Mouse (Mus musculus) cerebellum, postnatal 14 days (tissue): ENCODE data around the gene Slc25a17.
A peak's percentile ranks its signal among the peaks of the same experiment; 100 is the strongest.

Source experiments
- DNase-seq, 2 experiments: peaks; one replicate each; pipeline ENCODE4 v3.0.0; 2021; ENCODE audit warnings: mixed read lengths in 2 of 2

Gene Slc25a17

GRCm38 (mm10) chr15:81360345-81361021, at the start of gene Slc25a17:
TSS of gene Slc25a17 (minus strand) at chr15:81360812.
- DNase-seq = peak; percentile 94 to 97

- no peak for DNase-seq
Measured at GRCm38 (mm10) chr15:81408199-81408598, 47.6 kb upstream of the Slc25a17 start, which contains the start of gene Dnajb7. TSS of gene Dnajb7 (minus strand) at chr15:81408299.

GRCm38 (mm10) chr15:81405008-81405407, 44.4 kb upstream of the Slc25a17 start:
- DNase-seq = no peak

- DNase-seq = peak; percentile 99
Measured at GRCm38 (mm10) chr15:81399638-81400315, 39.2 kb upstream of the Slc25a17 start, which contains the start of the genes St13 and Xpnpep3. TSS of gene St13 (minus strand) at chr15:81400077. TSS of gene Xpnpep3 (plus strand) at chr15:81400138.

- DNase-seq = no peak
Measured at GRCm38 (mm10) chr15:81399297-81399637, 38.7 kb upstream of the Slc25a17 start.

- DNase-seq = no peak
Measured at GRCm38 (mm10) chr15:81398189-81398588, 37.6 kb upstream of the Slc25a17 start.

- DNase-seq = no peak
Measured at GRCm38 (mm10) chr15:81394211-81394915, 33.8 kb upstream of the Slc25a17 start.

GRCm38 (mm10) chr15:81392997-81393396, 32.4 kb upstream of the Slc25a17 start:
- DNase-seq = peak; percentile 52 to 59

- no peak for DNase-seq
Measured at GRCm38 (mm10) chr15:81386327-81386726, 25.7 kb upstream of the Slc25a17 start.

- no peak for DNase-seq
Measured at GRCm38 (mm10) chr15:81378845-81379244, 18.2 kb upstream of the Slc25a17 start.

GRCm38 (mm10) chr15:81374621-81375020, 14.0 kb upstream of the Slc25a17 start:
- no peak for DNase-seq

- DNase-seq = no peak
Measured at GRCm38 (mm10) chr15:81370356-81370755, 9.7 kb upstream of the Slc25a17 start.

- no peak for DNase-seq
Measured at GRCm38 (mm10) chr15:81368601-81369000, 8.0 kb upstream of the Slc25a17 start.

GRCm38 (mm10) chr15:81366241-81366640, 5.6 kb upstream of the Slc25a17 start:
- DNase-seq = no peak

- no peak for DNase-seq
Measured at GRCm38 (mm10) chr15:81365246-81365645, 4.6 kb upstream of the Slc25a17 start.

GRCm38 (mm10) chr15:81364271-81364670, 3.7 kb upstream of the Slc25a17 start:
- no peak for DNase-seq

GRCm38 (mm10) chr15:81362501-81362900, 1.9 kb upstream of the Slc25a17 start:
- no peak for DNase-seq

- peak in 1 of 2 experiments; percentile 8 for DNase-seq
Measured at GRCm38 (mm10) chr15:81361417-81362015, 904 bp upstream of the Slc25a17 start.

- no peak for DNase-seq
Measured at GRCm38 (mm10) chr15:81361022-81361404, 401 bp upstream of the Slc25a17 start.

GRCm38 (mm10) chr15:81359421-81359820, 1.2 kb downstream of the Slc25a17 start:
- DNase-seq = no peak

GRCm38 (mm10) chr15:81358943-81359342, 1.7 kb downstream of the Slc25a17 start:
- no peak for DNase-seq

- no peak for DNase-seq
Measured at GRCm38 (mm10) chr15:81356946-81357345, 3.7 kb downstream of the Slc25a17 start.

- DNase-seq = peak; percentile 47 to 69
Measured at GRCm38 (mm10) chr15:81355146-81355761, 5.4 kb downstream of the Slc25a17 start.
